Mouse (Mus musculus) intestine, postnatal 0 days (tissue): ENCODE data around the gene Pus7l. TPM values are rescaled to one million over a fixed set of nuclear protein-coding genes. Genes with fewer than 3 reads are reported as not detected.

Experiments
- ATAC-seq: fragments of 200-750 bp; cut with Nextera tagmentation; 2 replicates; pipeline ENCODE4 v1.8.0; 2017; ENCODE audit warnings: mild to moderate bottlenecking, moderate TSS enrichment, moderate library complexity
- H3K27ac ChIP-seq: fragments of 300-500 bp; sonication (generic); 2 replicates; pipeline ENCODE4 v1.5.1; 2014; ENCODE audit warnings: mild to moderate bottlenecking, low read depth, low read length, moderate library complexity
- H3K27me3 ChIP-seq: fragments of 300-500 bp; sonication (generic); replicated peaks from 2 replicates; pipeline ENCODE4 v1.6.1; 2014; ENCODE audit warnings: low read length, mixed read lengths; ENCODE audit not compliant: control insufficient read depth, insufficient read depth
- H3K36me3 ChIP-seq: fragments of 300-500 bp; sonication (generic); 2 replicates; pipeline ENCODE4 v1.6.1; 2014; ENCODE audit warnings: mild to moderate bottlenecking, moderate library complexity; ENCODE audit not compliant: control insufficient read depth, insufficient read depth
- H3K4me1 ChIP-seq: fragments of 300-500 bp; sonication (generic); replicated peaks from 2 replicates; pipeline ENCODE4 v1.6.1; 2014; ENCODE audit warnings: antibody characterized with exemption, low read length, mixed read lengths; ENCODE audit not compliant: control insufficient read depth, insufficient read depth
- H3K4me2 ChIP-seq: fragments of 300-500 bp; sonication (generic); replicated peaks from 2 replicates; pipeline ENCODE4 v1.6.1; 2014; ENCODE audit warnings: low read depth, mild to moderate bottlenecking, moderate library complexity
- H3K4me3 ChIP-seq: fragments of 300-500 bp; sonication (generic); 2 replicates; pipeline ENCODE4 v1.5.1; 2014; ENCODE audit warnings: low read depth, low read length
- H3K9ac ChIP-seq: fragments of 300-500 bp; sonication (generic); 2 replicates; pipeline ENCODE4 v1.6.1; 2014; ENCODE audit warnings: mild to moderate bottlenecking, low read depth, low read length
- H3K9me3 ChIP-seq: fragments of 300-500 bp; sonication (generic); 2 replicates; pipeline ENCODE4 v1.6.1; 2016; ENCODE audit warnings: mixed run types; ENCODE audit not compliant: control insufficient read depth
- CTCF ChIP-seq: sonication (generic); IDR thresholded peaks from 2 replicates; pipeline ENCODE4 v1.5.1; 2016; ENCODE audit warnings: low read depth, mild to moderate bottlenecking, control low read depth, antibody characterized with exemption, moderate library complexity
- whole genome bisulfite sequencing: fragments of 180-500 bp; shearing (Covaris S2); extraction: QIAGEN DNeasy Blood & Tissue Kit; methylation state at CpG from one replicate; pipeline ENCODE4 v1.1.7; 2014; 5-methylcytosine and 5-hydroxymethylcytosine counted together
- polyA plus RNA-seq: library from polyadenylated mRNA; unstranded; fragments of >200 nt; fragmentation: Nextera tagmentation; extraction: Ambion mirVana; gene quantifications from 2 replicates; pipeline ENCODE4 v1.2.1, GENCODE M21; 2015

Pus7l gene
- polyA plus RNA-seq, 1 experiment from 2014 or later, result 2.7 TPM

DNA sequence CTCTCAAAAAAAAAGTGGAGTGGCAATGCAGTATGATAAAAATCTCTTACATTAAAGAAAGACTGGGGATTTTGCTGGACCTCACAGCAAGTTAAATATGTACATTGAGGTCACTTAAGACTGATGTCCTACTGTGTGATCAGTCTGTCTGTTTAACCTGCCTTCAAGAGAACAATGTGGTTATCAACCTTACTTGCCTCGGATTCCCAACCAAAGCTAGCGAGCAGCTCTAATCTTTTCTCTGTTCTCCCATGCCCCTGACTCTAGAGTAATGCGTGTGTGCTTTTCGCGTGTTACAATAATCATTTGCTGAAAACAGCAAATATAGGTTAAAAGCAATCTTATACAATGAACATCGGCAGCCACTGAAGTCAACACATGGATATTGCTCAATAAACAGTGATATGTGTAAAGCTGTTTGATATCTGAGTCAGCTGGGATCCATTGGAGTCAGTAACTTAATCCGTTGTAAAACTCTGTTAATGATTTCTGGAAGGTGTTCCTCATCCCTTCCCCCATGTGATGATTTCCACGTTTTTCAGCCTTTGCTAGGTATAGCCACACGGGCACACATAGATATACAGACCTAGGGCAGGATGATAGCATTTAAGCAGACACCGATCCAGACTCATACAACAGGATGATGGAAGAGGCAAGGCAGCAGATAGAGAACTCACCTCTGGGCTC is 25.3 kb upstream of the Pus7l start:
- Histone ChIP-seq H3K9me3 (no peaks in the 10 kb centered on the region), H3K27ac (no peak overlapping the region), H3K27me3 (no peaks in the 10 kb centered on the region), H3K4me3 (no peak overlapping the region), H3K9ac (no peak overlapping the region), H3K4me2 (peak overlapping the region; percentile 24; the same call in 1 of the 2 replicates), H3K36me3 (peaks cover 15% of the 10 kb centered on the region), H3K4me1 (peaks cover 6% of the 10 kb centered on the region; the same call in 1 of the 2 replicates)
- WGBS, result 37% methylated on average over 10 of the region's 10 CpGs
- peak; percentile 86 for ATAC-seq
- no peak for TF ChIP-seq CTCF

DNA sequence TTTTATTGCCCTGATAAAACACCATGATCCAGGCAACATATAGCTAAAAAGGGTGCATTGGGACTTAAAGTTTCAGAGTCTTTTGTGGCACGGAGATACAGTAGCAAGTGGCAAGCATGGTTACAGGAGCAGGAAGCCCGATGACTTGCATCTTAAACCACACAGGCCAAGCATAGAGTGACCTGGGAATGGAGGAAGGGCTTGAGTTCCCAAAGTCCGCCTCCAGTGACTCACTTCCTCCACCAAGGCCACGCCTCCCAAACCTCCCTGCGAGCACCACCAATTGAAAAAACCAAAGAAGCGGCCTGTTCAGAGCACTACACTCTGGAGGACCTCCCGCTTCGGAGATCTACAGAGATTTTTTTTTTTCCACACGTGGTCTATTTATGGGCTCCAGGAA is 22.5 kb upstream of the Pus7l start:
- H3K9ac ChIP-seq, result no peak overlapping the region
- ATAC-seq, result no peak
- peaks cover 3% of the 10 kb centered on the region; the same call in 1 of the 2 replicates for H3K4me1 ChIP-seq
- no peaks in the 10 kb centered on the region for H3K27me3 ChIP-seq
- no peak overlapping the region for H3K4me3 ChIP-seq
- no peak overlapping the region for H3K4me2 ChIP-seq
- H3K27ac ChIP-seq, result no peak overlapping the region
- no peaks in the 10 kb centered on the region for H3K9me3 ChIP-seq
- 83% methylated on average over 9 of the region's 9 CpGs for WGBS
- H3K36me3 ChIP-seq, result peaks cover 27% of the 10 kb centered on the region
- TF ChIP-seq CTCF, result no peak

DNA sequence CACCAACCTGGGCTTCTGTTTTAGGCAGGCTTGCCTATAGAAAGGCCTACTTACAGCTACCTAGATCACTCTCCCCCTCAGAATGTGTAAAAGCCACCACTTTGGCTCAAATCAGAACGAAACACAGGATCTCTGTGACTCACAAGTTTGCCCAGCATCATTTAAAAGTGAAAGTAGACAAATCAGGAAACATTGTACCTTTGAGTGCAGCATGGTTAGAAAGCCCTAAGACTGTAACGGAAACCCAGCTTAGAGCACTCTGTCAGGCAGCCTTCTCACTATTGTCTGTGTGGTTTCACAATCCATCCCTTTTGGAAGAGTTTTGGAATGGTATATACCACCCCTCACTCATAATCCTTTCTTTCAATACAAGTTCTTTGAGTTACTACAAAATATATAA is 21.6 kb upstream of the Pus7l start:
- Histone ChIP-seq H3K27ac (no peak overlapping the region), H3K27me3 (no peaks in the 10 kb centered on the region), H3K9ac (no peak overlapping the region), H3K4me3 (no peak overlapping the region), H3K4me2 (no peak overlapping the region), H3K9me3 (no peaks in the 10 kb centered on the region), H3K4me1 (no peaks in the 10 kb centered on the region; the same call in 1 of the 2 replicates), H3K36me3 (peaks cover 27% of the 10 kb centered on the region)
- ATAC-seq, result no peak
- WGBS, result 66% methylated on average over 2 of the region's 2 CpGs
- TF ChIP-seq CTCF, result no peak

DNA sequence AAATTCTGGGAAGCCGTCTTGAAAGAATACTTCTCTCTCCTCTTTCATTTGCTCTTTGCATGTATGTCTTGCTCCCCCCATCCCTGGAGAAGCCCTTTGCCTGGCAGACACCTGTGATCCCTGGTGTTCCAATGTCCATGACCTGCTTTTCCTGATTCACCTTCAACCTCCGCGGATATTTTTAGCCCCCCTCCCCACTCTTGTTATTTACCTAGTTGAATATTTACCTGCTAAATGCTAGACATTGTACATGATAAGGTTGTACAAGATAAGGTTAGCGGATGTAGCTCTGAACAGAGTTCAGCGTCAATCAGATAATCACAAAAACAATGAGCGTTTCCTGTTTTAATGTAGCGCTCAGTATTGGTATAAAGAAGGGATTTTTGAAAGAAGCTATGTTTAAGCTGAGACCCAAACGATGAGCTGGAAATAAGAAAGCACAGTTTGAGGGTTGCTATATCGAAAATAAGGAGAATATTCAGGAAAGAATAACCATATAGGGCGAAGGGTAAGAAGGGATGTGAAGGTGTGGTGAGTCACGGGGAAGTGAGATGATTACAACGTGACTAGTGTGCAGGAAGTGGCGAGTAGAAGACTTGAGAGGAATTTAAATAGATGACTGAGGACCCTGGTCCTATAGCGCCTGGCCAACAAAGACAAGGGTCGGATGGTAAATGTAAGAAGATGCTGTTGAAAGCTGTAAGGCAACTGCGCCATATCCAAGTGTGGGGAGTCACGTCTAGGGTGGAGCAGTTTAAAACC is 15.7 kb upstream of the Pus7l start:
- peak; percentile 85 for ATAC-seq
- Histone ChIP-seq H3K9ac (no peak overlapping the region), H3K27ac (peak overlapping the region; percentile 70), H3K9me3 (no peaks in the 10 kb centered on the region), H3K4me3 (0 out of 2 replicates have a peak overlapping the region, but pooled peaks have one; percentile 4), H3K4me2 (peak overlapping the region; percentile 41), H3K4me1 (no peaks in the 10 kb centered on the region), H3K27me3 (no peaks in the 10 kb centered on the region), H3K36me3 (peaks cover 36% of the 10 kb centered on the region)
- WGBS, result 43% methylated on average over 17 of the region's 17 CpGs
- TF ChIP-seq CTCF, result no peak

DNA sequence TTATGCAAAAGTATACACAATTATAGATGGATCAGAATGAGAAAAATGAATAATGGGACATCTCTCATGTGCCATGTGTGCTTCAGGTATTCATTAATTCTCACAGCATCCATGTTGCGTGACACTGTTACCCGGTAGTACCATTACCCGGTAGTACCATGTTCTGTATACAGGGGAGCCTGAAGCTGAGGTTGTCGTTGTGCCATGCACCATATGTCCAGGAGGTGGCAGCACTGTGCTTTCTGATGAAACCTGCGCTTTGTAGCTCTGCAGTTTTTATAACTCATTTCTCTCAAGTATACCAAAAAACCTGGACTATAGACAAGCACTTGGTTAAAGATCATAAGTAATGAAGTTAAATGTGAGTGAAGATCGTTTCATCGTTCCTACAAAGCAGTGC is 14.1 kb upstream of the Pus7l start:
- no peak overlapping the region for H3K9ac ChIP-seq
- WGBS, result 19% methylated on average over 7 of the region's 7 CpGs
- peak; percentile 98 for TF ChIP-seq CTCF
- no peak overlapping the region for H3K4me3 ChIP-seq
- peaks cover 44% of the 10 kb centered on the region; the same call in 1 of the 2 replicates for H3K36me3 ChIP-seq
- H3K4me1 ChIP-seq, result no peaks in the 10 kb centered on the region
- no peak overlapping the region for H3K4me2 ChIP-seq
- peak; percentile 58 for ATAC-seq
- H3K9me3 ChIP-seq, result no peaks in the 10 kb centered on the region
- H3K27me3 ChIP-seq, result no peaks in the 10 kb centered on the region
- no peak overlapping the region for H3K27ac ChIP-seq

DNA sequence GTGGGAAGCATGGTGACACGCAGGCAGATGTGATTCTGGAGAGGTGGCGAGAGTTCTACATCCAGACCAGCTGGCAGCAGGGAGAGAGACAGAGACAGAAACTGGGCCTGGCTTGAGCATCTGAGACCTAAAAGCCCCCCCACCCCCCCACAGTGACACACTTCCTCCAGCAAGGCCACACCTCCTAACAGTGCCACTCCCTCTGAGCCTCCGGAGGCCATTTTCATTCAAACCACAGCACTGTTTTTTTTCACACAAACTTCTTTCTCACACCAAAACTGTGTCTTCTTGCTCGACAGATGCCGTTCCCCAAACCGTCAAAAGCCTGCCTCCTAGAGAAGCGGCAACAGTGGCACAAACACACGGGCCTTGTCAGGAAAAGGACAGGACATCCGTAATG is 10.2 kb upstream of the Pus7l start:
- 95% methylated on average over 9 of the region's 9 CpGs for WGBS
- ATAC-seq, result no peak
- no peaks in the 10 kb centered on the region for H3K27me3 ChIP-seq

More for the DNA sequence above, 10.2 kb upstream of the Pus7l start:
- H3K9me3 ChIP-seq, result no peaks in the 10 kb centered on the region
- H3K4me2 ChIP-seq, result no peak overlapping the region
- H3K27ac ChIP-seq, result no peak overlapping the region
- H3K4me3 ChIP-seq, result no peak overlapping the region
- peaks cover 75% of the 10 kb centered on the region for H3K36me3 ChIP-seq
- no peak for TF ChIP-seq CTCF
- H3K9ac ChIP-seq, result no peak overlapping the region
- H3K4me1 ChIP-seq, result no peaks in the 10 kb centered on the region
